Mouse (Mus musculus) cerebellum, postnatal 25 days (tissue): Measurements from ENCODE around the gene Megf9.
A peak's percentile ranks its signal among the peaks of the same experiment; 100 is the strongest.

Source experiments
- DNase-seq, 2 experiments: peaks; one replicate each; pipeline ENCODE4 v3.0.0; 2021; ENCODE audit warnings: mixed read lengths in 2 of 2

The Megf9 gene

DNA sequence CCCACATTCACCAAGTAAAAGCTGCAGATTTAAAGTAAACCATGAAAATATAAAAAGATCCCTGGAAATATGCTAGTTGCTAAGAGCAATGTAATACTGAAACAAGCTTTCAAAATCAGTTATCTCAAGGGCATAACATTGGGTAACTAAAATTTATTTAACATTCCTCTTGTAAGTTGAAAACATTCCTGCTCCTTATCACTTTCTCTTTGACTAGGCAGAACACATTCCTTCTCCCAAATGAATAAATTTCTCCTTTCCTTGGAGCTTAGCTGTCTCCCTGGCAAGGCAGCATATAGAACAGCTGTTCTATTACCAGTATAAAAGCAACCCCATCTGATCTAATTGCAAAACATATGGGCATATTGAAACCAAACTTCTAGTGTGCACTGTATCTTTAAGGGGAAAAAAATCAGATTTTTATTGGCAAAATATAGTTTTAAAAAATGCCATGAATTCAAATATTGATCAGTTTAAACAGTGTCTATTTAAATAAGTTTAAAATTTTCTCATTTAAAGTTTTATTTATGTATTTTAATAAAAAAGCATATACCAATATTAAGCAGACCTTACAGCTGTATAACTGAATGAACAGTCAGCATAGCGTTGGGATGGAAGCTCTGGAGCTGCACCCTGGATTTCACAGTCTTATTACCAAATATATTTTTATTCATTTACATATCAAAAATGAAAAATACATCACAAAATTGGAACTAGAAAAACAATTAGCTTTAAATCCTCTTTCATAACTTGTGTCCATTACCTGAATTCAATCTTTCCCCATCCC is 13.1 kb downstream of the Megf9 start:
- no peak for DNase-seq

- DNase-seq: no peak
Measured at GRCm38 (mm10) chr4:70517646-70518045, 17.1 kb downstream of the Megf9 start.

- DNase-seq: peak in 1 of 2 experiments; percentile 7
Measured at GRCm38 (mm10) chr4:70516289-70516688, 18.5 kb downstream of the Megf9 start.

- no peak for DNase-seq
Measured at GRCm38 (mm10) chr4:70515514-70515913, 19.3 kb downstream of the Megf9 start.

- no peak for DNase-seq
Measured at GRCm38 (mm10) chr4:70509987-70510386, 24.8 kb downstream of the Megf9 start.

DNA sequence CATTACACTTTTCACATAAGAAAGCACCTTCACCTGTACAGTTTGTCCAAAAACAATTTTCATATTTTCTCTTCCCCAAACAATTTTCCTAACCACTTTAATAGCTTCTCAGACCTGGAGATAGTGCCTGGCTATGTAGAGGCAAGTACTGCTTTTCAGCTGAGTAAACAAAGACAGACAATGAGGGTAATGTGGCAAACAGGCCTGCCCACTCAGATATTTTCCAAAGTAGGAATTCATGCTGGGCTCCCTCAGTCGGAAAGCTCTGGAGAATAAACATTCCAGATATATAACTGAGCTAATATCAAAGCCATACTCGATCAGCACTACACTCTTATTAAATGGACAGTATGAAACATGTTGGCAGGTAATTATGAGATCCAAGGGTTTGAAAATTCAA is 25.2 kb downstream of the Megf9 start:
- DNase-seq: peak; percentile 15 to 22

- no peak for DNase-seq
Measured at GRCm38 (mm10) chr4:70508207-70508606, 26.6 kb downstream of the Megf9 start.

- DNase-seq: no peak
Measured at GRCm38 (mm10) chr4:70505951-70506350, 28.8 kb downstream of the Megf9 start.

DNA sequence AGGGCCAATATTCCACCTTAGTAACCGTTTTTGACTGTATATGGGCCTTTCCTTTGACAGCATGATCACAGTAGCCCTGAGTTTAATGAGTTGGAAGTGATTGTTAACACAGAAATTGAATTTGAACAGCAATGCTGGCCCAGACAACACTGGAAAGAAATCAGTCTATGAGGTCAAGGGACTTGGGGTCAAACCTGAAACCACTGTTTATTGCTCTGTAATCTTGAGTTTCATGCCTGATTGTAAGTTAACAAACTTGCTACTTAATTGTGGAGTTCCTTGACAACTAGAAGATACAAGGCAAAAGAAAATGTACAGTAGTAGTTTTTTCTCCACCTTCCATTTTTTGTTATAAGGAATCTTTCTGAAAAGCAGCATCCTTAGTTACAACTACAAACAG is 31.0 kb downstream of the Megf9 start:
- DNase-seq: no peak

DNA sequence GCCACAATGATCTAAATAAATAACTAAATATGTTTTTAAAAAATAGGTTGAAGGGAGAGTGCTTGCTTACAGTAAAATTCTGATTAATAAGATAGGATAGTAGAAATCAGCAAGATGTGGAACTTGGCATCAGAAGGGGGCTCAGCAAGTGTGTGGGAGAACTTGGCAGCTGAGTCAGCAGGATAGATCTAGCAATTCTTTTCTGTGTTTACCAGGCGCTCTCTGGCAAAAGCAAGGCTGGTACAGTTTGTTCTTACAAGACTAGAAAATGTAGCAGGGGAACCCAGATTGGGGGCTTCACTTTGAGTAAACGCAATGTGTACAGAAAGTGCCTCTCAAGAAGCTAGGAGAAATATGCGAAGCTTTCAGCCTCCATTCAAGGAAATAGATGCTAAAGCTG is 35.5 kb downstream of the Megf9 start:
- peak; percentile 16 to 42 for DNase-seq

- no peak for DNase-seq
Measured at GRCm38 (mm10) chr4:70496978-70497377, 37.8 kb downstream of the Megf9 start.

- no peak for DNase-seq
Measured at GRCm38 (mm10) chr4:70489792-70490191, 45.0 kb downstream of the Megf9 start.

DNA sequence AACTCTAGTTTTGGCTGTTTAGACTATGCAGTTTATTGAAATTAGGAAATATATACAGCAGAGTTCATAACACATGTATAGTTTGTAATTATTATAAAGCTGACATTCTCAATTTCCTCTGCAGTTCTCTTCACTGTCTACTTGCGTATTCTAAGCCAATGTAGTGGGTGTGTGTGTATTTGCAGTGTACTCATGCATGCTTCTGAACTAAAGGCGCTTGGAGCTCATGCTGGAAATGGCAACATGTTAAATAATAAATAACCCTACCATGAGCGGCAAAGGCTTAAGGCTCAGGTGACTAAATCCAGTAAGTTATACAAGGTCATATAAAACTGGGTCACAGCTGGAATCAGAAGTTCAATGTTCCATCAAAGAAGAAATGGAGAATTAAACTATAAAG is 46.4 kb downstream of the Megf9 start:
- no peak for DNase-seq

- no peak for DNase-seq
Measured at GRCm38 (mm10) chr4:70484134-70484533, 50.7 kb downstream of the Megf9 start.

GRCm38 (mm10) chr4:70481931-70482330 is 52.9 kb downstream of the Megf9 start:
- no peak for DNase-seq

DNA sequence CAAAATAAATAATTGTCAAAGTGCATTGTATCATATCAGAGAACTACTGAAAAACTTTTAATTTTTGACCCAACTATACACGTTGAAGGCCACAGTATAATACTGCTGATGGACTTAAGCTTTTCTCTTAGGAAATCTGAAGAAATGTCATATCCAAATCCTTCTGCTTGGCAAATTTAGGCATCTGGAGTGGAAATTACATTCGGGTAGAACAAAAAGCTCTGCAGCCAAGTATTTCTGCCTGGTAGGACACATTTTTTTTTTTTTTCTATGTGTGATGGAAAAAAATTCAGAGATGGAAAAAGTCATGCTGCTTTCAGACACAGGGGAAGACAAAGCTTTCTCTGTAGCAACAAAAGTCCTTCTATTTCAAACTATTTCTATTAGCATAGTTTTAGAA is 63.4 kb downstream of the Megf9 start:
- DNase-seq: no peak

DNA sequence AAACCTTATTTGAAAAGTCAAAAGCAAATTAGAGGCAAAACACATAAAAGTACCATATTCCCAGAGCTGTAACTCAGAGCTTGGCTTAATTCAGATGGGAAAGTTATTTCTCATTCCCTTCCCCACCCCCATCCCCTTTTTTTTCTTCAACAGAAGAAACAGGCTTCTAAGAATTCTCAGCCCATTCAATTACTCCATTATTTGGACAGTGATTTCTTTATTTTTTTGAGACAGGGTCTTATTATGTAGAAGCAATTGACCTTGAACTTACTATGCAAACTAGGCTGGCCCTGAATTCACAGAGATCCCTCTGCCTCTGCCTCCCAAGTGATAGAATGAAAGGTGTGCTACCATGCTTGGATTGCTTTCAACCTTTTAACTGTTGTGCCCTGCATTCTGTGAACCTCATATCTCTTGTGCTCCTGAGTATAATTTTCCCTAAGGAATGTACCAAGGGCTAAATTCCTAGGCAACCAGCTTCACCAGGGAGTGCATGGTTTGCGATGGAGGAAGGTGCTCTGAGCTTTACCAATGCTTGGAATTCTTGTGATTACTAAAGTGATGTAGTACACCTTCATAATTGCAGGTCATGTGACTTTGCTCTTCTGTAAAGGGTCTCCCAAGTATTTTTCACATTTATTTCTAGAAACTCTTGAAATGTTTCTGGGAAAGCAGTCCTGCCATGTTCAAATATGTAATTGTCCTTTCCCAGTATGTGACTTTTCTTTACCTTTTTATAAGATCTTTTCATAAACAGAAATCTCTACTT is 68.7 kb downstream of the Megf9 start:
- no peak for DNase-seq

DNA sequence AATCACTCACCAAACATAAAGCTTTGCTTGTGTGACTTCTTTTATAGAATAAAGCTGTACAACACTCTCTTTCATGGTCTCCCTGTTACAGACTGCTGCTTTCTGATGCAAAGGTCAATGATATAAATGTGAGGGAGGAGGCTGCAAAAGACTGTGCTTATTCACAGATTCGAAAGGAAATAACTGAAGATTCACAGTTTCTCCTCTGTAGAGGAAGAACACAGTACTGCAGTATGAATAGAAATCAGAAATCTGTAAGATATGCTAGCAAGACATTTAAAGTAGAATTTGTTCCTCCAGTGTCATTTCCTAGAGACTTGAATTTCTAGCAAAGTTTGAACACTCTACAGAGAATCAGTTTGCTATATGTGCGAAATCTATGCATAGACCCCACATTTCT is 71.5 kb downstream of the Megf9 start:
- no peak for DNase-seq

DNA sequence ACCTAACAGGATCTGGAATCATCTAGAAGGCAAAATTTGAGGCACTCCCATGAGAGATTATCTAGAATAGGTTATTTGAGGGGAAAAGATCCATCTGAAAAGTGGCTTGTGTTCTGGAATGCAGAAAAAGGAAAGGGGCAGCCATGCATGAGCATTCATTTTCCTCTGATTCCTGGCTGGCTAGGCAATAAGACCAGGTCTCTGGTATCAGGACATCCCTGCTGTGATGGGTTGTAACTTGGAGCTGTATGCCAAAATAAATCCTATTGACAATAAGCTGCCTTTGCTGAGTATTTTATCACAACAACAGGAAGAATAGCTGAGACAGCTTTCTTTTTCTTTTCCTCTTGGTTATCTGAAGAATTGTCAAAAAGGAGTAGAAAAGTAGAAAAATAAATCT is 73.4 kb downstream of the Megf9 start:
- DNase-seq: peak; percentile 11 to 16

DNA sequence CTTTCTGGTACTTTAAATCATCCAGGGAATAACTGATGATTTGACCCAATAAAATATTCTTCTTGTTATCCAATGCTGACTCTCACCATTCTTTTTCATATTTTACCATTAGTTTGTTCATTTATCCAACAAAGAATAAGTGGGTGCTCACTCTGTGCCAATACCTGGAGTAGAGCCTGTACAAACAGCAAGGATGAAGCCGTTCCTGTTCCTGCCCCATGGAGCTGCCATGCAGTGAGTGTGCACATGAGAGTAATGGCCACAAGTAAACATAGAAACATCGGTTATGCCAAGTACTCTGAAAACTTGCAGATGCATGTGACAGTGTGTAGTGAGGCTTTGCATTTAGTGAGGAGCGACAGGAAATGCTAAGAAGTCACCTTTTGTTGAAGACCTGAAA is 82.6 kb downstream of the Megf9 start:
- no peak for DNase-seq

- peak; percentile 49 to 68 for DNase-seq
Measured at GRCm38 (mm10) chr4:70451750-70452149, 83.0 kb downstream of the Megf9 start.

DNA sequence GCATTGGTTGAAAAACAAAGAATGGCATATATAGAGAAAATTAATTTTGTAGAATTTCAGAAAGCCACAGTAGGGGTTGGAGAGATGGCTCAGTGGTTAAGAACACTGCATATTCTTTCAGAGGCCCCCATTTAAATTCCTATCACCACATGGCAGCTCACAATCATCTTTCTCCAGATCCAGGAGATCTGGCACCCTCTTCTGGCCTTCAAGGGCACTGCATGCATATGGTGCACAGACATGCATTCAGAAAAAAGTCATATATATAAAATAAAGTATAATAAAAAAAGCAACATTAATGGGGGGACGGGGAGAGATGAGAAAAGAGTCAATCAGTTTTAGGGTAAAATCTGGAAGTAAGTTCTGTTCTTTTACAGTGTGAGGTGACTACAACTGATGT is 85.1 kb downstream of the Megf9 start:
- DNase-seq: no peak

DNA sequence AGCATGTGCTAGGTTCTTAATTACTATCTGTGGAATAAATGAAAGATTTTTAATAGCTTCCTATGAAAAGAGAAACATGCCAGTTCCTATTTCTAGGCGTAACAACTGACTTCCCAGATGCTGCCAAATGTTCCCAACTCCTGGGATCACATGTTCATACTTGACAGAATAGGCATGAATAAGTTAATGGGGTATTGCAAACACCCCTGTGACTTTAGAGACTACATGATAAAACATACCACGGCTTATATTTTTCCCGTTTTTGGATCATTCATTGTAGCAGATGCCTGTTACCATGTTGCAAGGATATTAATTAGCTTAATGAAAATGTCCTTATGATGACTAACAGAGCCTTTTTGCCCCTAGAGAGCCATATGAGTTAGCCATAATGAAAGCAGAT is 88.0 kb downstream of the Megf9 start:
- DNase-seq: no peak

DNA sequence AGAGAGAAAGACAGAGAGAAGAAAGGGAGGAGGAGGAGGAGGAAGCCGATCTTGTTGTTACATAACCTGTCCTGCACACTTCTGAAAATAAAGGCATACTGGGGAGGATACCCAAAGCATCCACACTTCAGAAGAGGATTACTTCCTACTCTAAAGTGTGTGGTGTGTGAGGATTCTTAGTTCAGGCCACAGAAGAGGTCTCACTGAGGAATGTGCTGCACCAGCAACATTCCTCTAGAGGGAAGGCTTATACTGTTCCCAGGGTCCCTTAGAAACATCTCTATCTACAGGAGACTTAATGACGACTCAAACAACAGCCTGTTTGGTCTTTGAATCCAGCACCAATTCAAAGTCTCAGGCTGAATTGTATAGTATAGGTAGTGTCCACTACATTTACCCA is 114.6 kb downstream of the Megf9 start:
- DNase-seq: no peak
